Mouse (Mus musculus) olfactory bulb, adult 2 months (tissue): ENCODE data around the gene Ndufb6.
"Not testable (repeated sequence)": the region's sequence is repeated elsewhere in the genome, so short reads cannot be mapped to it uniquely, and the experiment has no call there.

Source experiments
- CTCF ChIP-seq: fragments of 200-500 bp; IDR thresholded peaks from 2 replicates; pipeline ENCODE4 v1.5.1; 2012; ENCODE audit warnings: low read depth, mild to moderate bottlenecking, low read length, moderate library complexity; ENCODE audit not compliant: insufficient read depth
- POLR2A ChIP-seq: fragments of 200-500 bp; IDR thresholded peaks from 2 replicates; pipeline ENCODE4 v1.6.1; 2012; ENCODE audit warnings: mild to moderate bottlenecking, low read depth, low read length, moderate library complexity; ENCODE audit not compliant: insufficient read depth

DNA sequence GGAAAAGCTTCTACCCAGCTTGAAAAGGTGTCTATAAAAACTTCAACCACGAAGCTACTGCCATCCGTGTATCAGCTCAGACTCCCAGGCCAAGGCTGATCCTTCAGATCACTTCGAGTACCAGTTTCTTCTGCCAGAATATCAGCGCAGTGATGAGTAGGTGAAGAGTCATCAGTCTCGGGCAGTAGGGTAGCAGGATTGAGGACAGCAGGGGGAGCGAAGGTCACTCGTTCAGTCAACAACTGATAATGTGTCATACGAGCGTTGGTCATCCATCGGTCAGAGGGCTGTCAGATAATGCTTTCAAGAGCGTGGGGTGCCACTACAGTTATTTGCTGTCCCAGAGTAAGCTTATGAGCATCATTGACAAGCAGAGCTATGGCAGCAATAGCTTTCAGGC lies 12.3 kb upstream of the Ndufb6 start:
- not testable (repeated sequence) for TF ChIP-seq POLR2A, CTCF
